Mouse (Mus musculus): ENCODE measurements around the gene Igfbp6. TPM values are rescaled to one million over a fixed set of nuclear protein-coding genes. Genes with fewer than 3 reads are reported as not detected.
A peak's percentile ranks its signal among the peaks of the same experiment; 100 is the strongest.

Gene Igfbp6
- polyA plus RNA-seq, 1 experiment from 2014 or later = 0.46 TPM

DNA sequence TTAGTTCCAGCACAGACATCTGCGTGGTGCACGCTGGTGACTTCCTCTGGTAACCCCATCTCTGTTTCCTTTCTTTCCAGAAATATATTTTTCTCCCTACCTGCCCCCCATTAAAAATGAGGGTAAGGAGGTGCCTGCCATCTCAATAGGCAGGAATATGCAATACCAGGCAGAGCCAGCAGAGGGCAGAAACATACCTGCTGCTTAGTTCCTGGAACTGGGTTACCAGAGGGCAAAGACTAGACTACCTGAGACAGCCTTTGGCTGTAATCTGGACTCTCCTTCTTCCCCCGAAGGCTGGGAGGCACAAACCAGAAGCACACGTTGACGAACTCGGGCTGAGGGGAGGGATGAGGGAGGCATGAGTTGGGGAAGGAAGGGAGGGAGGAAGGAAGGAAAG lies 34.1 kb downstream of the Igfbp6 start:
- peaks cover 38% of the 10 kb centered on the region for H3K36me3 ChIP-seq
- 0 out of 2 replicates have a peak, but pooled peaks cover 5% of the 10 kb centered on the region for H3K4me1 ChIP-seq
- peak; percentile 86 for DNase-seq (ENCODE audit: low spot score)
- no peaks in the 10 kb centered on the region for H3K9me3 ChIP-seq (replicated peaks)
- H3K4me3 ChIP-seq = no peak overlapping the region
- no peaks in the 10 kb centered on the region for H3K27me3 ChIP-seq (ENCODE audit: low read depth, poor library complexity, severe bottlenecking)
- 15% methylated on average over 6 of the region's 6 CpGs for WGBS
- no peak overlapping the region for H3K27ac ChIP-seq

DNA sequence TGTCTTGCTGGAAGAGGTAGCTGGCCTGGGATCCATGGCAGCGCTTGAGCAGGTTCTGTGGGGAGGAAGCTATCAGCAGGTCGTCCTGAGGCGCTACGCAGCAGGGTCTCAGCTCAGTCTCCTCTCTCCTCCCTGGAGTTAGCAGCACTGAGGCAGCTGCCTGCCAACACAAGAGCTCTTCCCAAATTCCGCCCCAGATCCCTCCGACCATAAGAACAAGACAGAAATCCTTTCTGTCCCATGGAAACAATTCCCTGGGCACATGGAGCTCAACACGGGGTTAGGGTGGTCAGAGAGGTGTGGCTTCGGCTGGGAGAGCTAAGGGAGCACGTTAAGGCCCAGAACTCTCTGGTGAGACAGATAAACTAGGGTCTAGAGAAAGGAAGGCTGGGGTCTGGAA lies 34.9 kb downstream of the Igfbp6 start:
- H3K4me3 ChIP-seq = no peak overlapping the region
- H3K27ac ChIP-seq = no peak overlapping the region; the same call in 1 of the 2 replicates
- 82% methylated on average over 9 of the region's 9 CpGs for WGBS
- H3K9me3 ChIP-seq (replicated peaks) = no peaks in the 10 kb centered on the region
- 0 out of 2 replicates have a peak, but pooled peaks cover 5% of the 10 kb centered on the region for H3K4me1 ChIP-seq
- no peaks in the 10 kb centered on the region for H3K27me3 ChIP-seq (ENCODE audit: low read depth, poor library complexity, severe bottlenecking)
- H3K36me3 ChIP-seq = peaks cover 46% of the 10 kb centered on the region
- no peak for DNase-seq (ENCODE audit: low spot score)

- no peak for DNase-seq (ENCODE audit: low spot score)
Observed at GRCm38 (mm10) chr15:102179924-102180323, 35.8 kb downstream of the Igfbp6 start.

DNA sequence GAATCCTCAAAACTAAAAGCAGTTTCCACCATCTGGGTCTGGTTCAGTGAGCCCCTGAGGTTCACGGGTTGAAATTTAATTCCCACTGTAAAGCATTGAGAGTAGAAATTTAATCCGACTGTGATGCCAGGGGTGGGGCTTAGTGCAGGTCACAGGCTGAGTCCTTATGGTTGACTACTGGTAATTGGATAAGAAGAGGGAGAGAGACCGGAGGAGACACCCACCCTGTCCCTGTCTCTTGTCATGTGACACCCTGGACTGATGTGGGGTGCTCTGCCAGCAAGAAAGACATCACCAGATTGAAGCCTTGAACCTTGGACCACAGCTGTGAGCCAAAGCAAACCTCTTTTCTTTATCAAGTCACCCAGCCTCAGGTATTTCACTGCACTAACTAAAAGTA lies 38.9 kb downstream of the Igfbp6 start:
- 0 out of 2 replicates have a peak, but pooled peaks cover 7% of the 10 kb centered on the region for H3K4me1 ChIP-seq
- DNase-seq (ENCODE audit: low spot score) = no peak
- peaks cover 61% of the 10 kb centered on the region for H3K36me3 ChIP-seq
- H3K27me3 ChIP-seq (ENCODE audit: low read depth, poor library complexity, severe bottlenecking) = no peaks in the 10 kb centered on the region
- no peaks in the 10 kb centered on the region for H3K9me3 ChIP-seq (replicated peaks)
- H3K4me3 ChIP-seq = no peak overlapping the region
- WGBS = 84% methylated on average over 3 of the region's 3 CpGs
- no peak overlapping the region for H3K27ac ChIP-seq

More at GRCm38 (mm10) chr15:102179924-102180323, 35.8 kb downstream of the Igfbp6 start:
- Histone ChIP-seq H3K9me3 (replicated peaks) (no peaks in the 10 kb centered on the region), H3K4me1 (0 out of 2 replicates have a peak, but pooled peaks cover 5% of the 10 kb centered on the region), H3K4me3 (no peak overlapping the region), H3K27ac (no peak overlapping the region), H3K36me3 (peaks cover 51% of the 10 kb centered on the region), H3K27me3 (ENCODE audit: low read depth, poor library complexity, severe bottlenecking) (no peaks in the 10 kb centered on the region)
- WGBS = 92% methylated on average over 14 of the region's 14 CpGs

GRCm38 (mm10) chr15:102186239-102186638 lies 42.1 kb downstream of the Igfbp6 start:
- no peak for DNase-seq (ENCODE audit: low spot score)
- Histone ChIP-seq H3K9me3 (replicated peaks) (no peaks in the 10 kb centered on the region), H3K36me3 (peaks cover 51% of the 10 kb centered on the region), H3K4me3 (no peak overlapping the region), H3K27ac (no peak overlapping the region), H3K27me3 (ENCODE audit: low read depth, poor library complexity, severe bottlenecking) (no peaks in the 10 kb centered on the region), H3K4me1 (0 out of 2 replicates have a peak, but pooled peaks cover 7% of the 10 kb centered on the region)
- WGBS = 79% methylated on average over 11 of the region's 11 CpGs

GRCm38 (mm10) chr15:102188096-102188495 lies 43.9 kb downstream of the Igfbp6 start:
- H3K4me1 ChIP-seq = peaks cover 13% of the 10 kb centered on the region; the same call in 1 of the 2 replicates
- WGBS = 91% methylated on average over 10 of the region's 10 CpGs
- H3K36me3 ChIP-seq = peaks cover 46% of the 10 kb centered on the region
- H3K27ac ChIP-seq = peak overlapping the region; percentile 56; the same call in 1 of the 2 replicates
- H3K4me3 ChIP-seq = no peak overlapping the region
- no peak for DNase-seq (ENCODE audit: low spot score)
- no peaks in the 10 kb centered on the region for H3K27me3 ChIP-seq (ENCODE audit: low read depth, poor library complexity, severe bottlenecking)
- H3K9me3 ChIP-seq (replicated peaks) = no peaks in the 10 kb centered on the region

DNA sequence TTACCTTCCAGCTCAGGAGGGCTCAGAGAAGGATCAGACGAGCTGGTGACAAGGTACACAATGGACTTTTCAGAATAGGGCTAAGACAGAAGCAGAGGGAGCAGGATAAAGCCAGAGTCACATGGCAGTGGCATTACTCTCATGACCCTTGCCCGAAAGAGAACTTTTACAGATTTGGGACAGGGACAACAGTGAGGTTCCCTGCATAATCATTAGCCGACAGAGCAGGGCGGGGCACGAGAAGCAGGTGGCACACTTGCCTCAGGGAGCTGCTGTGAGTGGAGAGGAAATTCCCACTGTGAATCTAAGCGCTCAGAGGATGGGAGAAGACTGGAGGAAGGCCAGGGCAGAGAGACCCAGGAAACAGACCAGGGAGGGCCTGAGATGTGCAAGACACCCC lies 44.7 kb downstream of the Igfbp6 start:
- H3K27me3 ChIP-seq (ENCODE audit: low read depth, poor library complexity, severe bottlenecking) = no peaks in the 10 kb centered on the region
- H3K36me3 ChIP-seq = peaks cover 40% of the 10 kb centered on the region
- 70% methylated on average over 6 of the region's 6 CpGs for WGBS
- H3K27ac ChIP-seq = peak overlapping the region; percentile 56; the same call in 1 of the 2 replicates
- H3K9me3 ChIP-seq (replicated peaks) = no peaks in the 10 kb centered on the region
- no peak overlapping the region for H3K4me3 ChIP-seq
- H3K4me1 ChIP-seq = peaks cover 13% of the 10 kb centered on the region; the same call in 1 of the 2 replicates
- no peak for DNase-seq (ENCODE audit: low spot score)

GRCm38 (mm10) chr15:102191699-102192098 lies 47.5 kb downstream of the Igfbp6 start:
- Histone ChIP-seq H3K9me3 (replicated peaks) (no peaks in the 10 kb centered on the region), H3K27me3 (ENCODE audit: low read depth, poor library complexity, severe bottlenecking) (no peaks in the 10 kb centered on the region), H3K4me3 (no peak overlapping the region), H3K27ac (no peak overlapping the region), H3K4me1 (peaks cover 13% of the 10 kb centered on the region; the same call in 1 of the 2 replicates), H3K36me3 (peaks cover 21% of the 10 kb centered on the region)
- no peak for DNase-seq (ENCODE audit: low spot score)
- WGBS = 60% methylated on average over 7 of the region's 7 CpGs

DNA sequence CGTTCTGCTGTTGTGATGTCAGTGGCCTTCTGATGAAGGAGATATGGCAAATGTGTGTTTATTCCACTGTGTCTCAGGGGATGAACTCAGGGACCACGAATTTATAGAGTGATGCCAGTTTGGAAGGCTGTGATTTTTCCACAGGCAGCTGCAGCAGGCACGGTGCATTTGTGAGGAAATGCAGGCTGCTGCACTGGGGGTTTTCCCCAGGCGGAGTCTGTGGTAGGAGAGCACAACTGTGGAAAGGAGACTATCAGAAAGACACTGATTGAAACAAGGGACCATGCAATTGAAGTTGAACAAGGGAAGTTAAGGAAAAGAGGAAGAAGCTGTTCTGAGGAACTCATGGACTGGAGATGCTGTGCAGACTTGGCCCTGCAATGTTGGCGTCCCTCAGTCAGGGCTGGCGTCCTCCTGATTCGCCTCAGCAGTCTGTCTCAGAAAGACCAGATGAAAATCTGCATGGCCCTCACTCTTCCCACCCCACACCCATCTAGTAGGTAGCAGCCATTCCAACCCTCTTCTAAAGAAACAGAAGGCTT lies 48.2 kb downstream of the Igfbp6 start:
- 80% methylated on average over 7 of the region's 7 CpGs for WGBS
- Histone ChIP-seq H3K4me3 (no peak overlapping the region), H3K27ac (no peak overlapping the region), H3K36me3 (peaks cover 14% of the 10 kb centered on the region), H3K27me3 (ENCODE audit: low read depth, poor library complexity, severe bottlenecking) (no peaks in the 10 kb centered on the region), H3K9me3 (replicated peaks) (no peaks in the 10 kb centered on the region), H3K4me1 (peaks cover 13% of the 10 kb centered on the region; the same call in 1 of the 2 replicates)
- DNase-seq (ENCODE audit: low spot score) = no peak

GRCm38 (mm10) chr15:102192820-102193386 lies 48.7 kb downstream of the Igfbp6 start:
- 66% methylated on average over 5 of the region's 5 CpGs for WGBS
- no peak overlapping the region for H3K4me3 ChIP-seq
- no peaks in the 10 kb centered on the region for H3K27me3 ChIP-seq (ENCODE audit: low read depth, poor library complexity, severe bottlenecking)
- peaks cover 12% of the 10 kb centered on the region; the same call in 1 of the 2 replicates for H3K4me1 ChIP-seq
- DNase-seq (ENCODE audit: low spot score) = no peak
- no peak overlapping the region for H3K27ac ChIP-seq
- no peaks in the 10 kb centered on the region for H3K9me3 ChIP-seq (replicated peaks)
- peaks cover 9% of the 10 kb centered on the region; the same call in 1 of the 2 replicates for H3K36me3 ChIP-seq

- Histone ChIP-seq H3K4me1 (peaks cover 6% of the 10 kb centered on the region; the same call in 1 of the 2 replicates), H3K9me3 (replicated peaks) (no peaks in the 10 kb centered on the region), H3K4me3 (no peak overlapping the region), H3K27ac (no peak overlapping the region), H3K27me3 (ENCODE audit: low read depth, poor library complexity, severe bottlenecking) (no peaks in the 10 kb centered on the region), H3K36me3 (peaks cover 4% of the 10 kb centered on the region; the same call in 1 of the 2 replicates)
- 88% methylated on average over 4 of the region's 4 CpGs for WGBS
- DNase-seq (ENCODE audit: low spot score) = no peak
Observed at GRCm38 (mm10) chr15:102193652-102194051, 49.5 kb downstream of the Igfbp6 start.

DNA sequence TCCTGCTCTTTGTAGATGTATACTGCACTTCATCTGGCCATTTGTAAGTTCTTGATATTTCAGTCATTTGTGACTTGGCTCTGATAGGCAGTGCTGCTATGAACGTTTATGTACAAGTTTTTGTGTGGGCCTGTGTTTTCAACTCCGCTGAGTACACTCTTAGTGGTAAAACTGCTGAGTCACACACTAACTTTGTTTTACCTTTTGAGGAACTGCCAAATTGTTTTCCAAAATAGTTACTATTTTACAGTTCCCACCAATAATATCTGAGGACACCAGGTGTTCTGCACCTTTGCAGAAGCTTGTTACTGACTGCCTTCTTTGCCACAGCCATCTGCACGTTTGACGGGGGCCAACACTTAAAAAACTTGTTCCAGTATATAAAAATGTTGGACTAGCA lies 50.3 kb downstream of the Igfbp6 start:
- Histone ChIP-seq H3K27me3 (ENCODE audit: low read depth, poor library complexity, severe bottlenecking) (no peaks in the 10 kb centered on the region), H3K36me3 (peaks cover 11% of the 10 kb centered on the region), H3K4me1 (peaks cover 5% of the 10 kb centered on the region; the same call in 1 of the 2 replicates), H3K27ac (no peak overlapping the region), H3K4me3 (no peak overlapping the region), H3K9me3 (replicated peaks) (no peaks in the 10 kb centered on the region)
- no peak for DNase-seq (ENCODE audit: low spot score)
- 90% methylated on average over 4 of the region's 4 CpGs for WGBS

DNA sequence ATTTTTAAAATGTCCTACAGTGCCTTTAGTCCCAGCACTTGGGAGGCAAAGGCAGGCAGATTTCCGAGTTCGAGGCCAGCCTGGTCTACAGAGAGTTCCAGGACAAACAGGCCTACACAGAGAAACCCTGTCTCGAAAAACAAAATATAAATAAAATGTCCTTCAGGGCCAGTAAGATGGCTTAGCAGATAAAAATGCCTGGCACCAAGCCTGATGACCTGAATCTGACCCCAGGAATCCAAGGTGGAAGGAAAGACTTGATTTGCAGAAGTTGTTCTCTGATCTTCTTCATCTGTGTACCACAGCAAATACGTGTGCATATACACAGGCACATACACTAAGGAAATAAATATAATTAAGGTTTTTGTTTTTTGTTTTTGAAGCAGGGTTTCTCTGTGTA lies 51.2 kb downstream of the Igfbp6 start:
- 85% methylated on average over 4 of the region's 4 CpGs for WGBS
- Histone ChIP-seq H3K36me3 (peaks cover 16% of the 10 kb centered on the region), H3K4me1 (peaks cover 5% of the 10 kb centered on the region; the same call in 1 of the 2 replicates), H3K4me3 (no peak overlapping the region), H3K27ac (no peak overlapping the region), H3K9me3 (replicated peaks) (no peaks in the 10 kb centered on the region), H3K27me3 (ENCODE audit: low read depth, poor library complexity, severe bottlenecking) (no peaks in the 10 kb centered on the region)
- no peak for DNase-seq (ENCODE audit: low spot score)
